Mouse (Mus musculus) bone marrow macrophage, adult 2 months (primary cell): Measurements from ENCODE around the gene Rfx7.

Source experiments
- CTCF ChIP-seq: IDR thresholded peaks from 2 replicates; pipeline ENCODE4 v1.5.1; 2012; ENCODE audit warnings: low read depth, mild to moderate bottlenecking, low read length, moderate library complexity
- POLR2A ChIP-seq: IDR thresholded peaks from 2 replicates; pipeline ENCODE4 v1.6.1; 2012; ENCODE audit warnings: mild to moderate bottlenecking, low read depth, low read length, borderline replicate concordance

DNA sequence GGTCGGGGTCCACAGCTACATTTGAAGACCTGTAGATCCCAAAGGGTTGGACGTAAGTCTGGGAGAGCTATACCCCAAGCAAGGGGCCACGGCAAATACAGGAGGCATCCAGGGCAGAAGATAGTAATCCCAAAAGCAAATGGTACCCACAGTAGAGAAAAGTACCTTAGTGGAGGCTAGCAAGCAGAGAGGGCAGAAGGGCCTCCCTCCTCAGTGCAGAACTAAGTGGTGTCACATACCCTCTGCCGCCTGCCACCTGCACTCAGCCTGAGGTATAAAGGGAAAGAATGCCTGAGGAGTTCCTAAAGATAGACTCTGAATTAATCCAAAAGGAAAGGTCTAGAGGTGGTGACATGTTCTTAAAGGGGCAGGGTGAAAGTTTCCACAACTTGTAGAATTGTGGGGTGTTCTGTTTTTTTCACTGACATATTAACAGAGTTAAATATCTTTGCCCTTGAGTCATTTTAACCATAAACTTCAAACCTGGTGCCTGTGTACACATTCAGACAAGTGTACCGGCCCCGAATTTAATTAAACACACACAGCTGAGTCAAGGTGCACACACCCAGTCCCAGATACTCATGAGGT, 109.1 kb downstream of the Rfx7 start:
- TF ChIP-seq POLR2A: no peak
- TF ChIP-seq CTCF: no peak
